Comparison of ENCODE assay signal across 8 mouse cellular contexts in genomic region chr13:73603046-73603445, GRCm38 (mm10). TPM values are rescaled to one million over a fixed set of nuclear protein-coding genes. Genes with fewer than 3 reads are reported as not detected.
DNase-seq lines count a peak whose midpoint lies in the region; ATAC-seq and TF ChIP-seq lines count a peak whose summit lies in the region.

No protein-coding gene starts in this region.

- no peak for TF ChIP-seq POLR2A in liver, adult 2 months (IDR thresholded peaks at IDR 0.05; ENCODE audit: extremely low read depth, insufficient read depth, low read length)

- no peaks in the 10 kb centered on the region for H3K9me3 ChIP-seq in embryonic facial prominence, embryonic 10.5 days
- H3K9me3 ChIP-seq in intestine, embryonic 14.5 days (ENCODE audit: control insufficient read depth, low read length): no peaks in the 10 kb centered on the region
- no peaks in the 10 kb centered on the region for H3K9me3 ChIP-seq in neural tube, embryonic 12.5 days

- DNase-seq in liver, adult 2 months (ENCODE audit: extremely low read depth, low read depth, low spot score): no peak
- DNase-seq in liver: no peak
- DNase-seq in embryonic facial prominence, embryonic 10.5 days (ENCODE audit: low spot score): peak; percentile 11
- DNase-seq in intestine, embryonic 14.5 days (ENCODE audit: low spot score): peak; percentile 56
- no peak for DNase-seq in adrenal gland, postnatal 4 days (ENCODE audit: low spot score in 2 of 2)
- no peak for DNase-seq in yolk sac, embryonic 10.5 days (ENCODE audit: low spot score)
- no peak for DNase-seq in kidney, postnatal 14 days

- no peak overlapping the region for H3K27ac ChIP-seq in liver, adult 2 months (replicated peaks; ENCODE audit: insufficient read depth, low read depth, low read length)
- H3K27ac ChIP-seq in embryonic facial prominence, embryonic 10.5 days (replicated peaks): peak overlapping the region; percentile 91; the same call in 1 of the 2 replicates
- H3K27ac ChIP-seq in intestine, embryonic 14.5 days (ENCODE audit: low read depth): no peak overlapping the region
- H3K27ac ChIP-seq in neural tube, embryonic 12.5 days: no peak overlapping the region

- H3K4me2 ChIP-seq in intestine, embryonic 14.5 days (ENCODE audit: low read length): peak overlapping the region; percentile 97
- peak overlapping the region; percentile 97 for H3K4me2 ChIP-seq in neural tube, embryonic 12.5 days (replicated peaks)

- H3K79me2 ChIP-seq in liver, adult 2 months (ENCODE audit: control insufficient read depth, insufficient read depth, low read length): peaks cover 7% of the 10 kb centered on the region; the same call in 1 of the 2 replicates

- ATAC-seq in intestine, embryonic 14.5 days (replicated peaks; ENCODE audit: low FRiP score, low TSS enrichment, low read depth): no peak
- ATAC-seq in neural tube, embryonic 12.5 days (ENCODE audit: low FRiP score, low read depth): 0 out of 2 replicates have a peak, but pooled peaks have one; percentile 17

- TF ChIP-seq CTCF in liver, adult 2 months (IDR thresholded peaks at IDR 0.05; ENCODE audit: low read depth, low read length): no peak

- H3K27me3 ChIP-seq in liver, adult 2 months (ENCODE audit: control insufficient read depth, insufficient read depth, low read length): no peaks in the 10 kb centered on the region
- H3K27me3 ChIP-seq in embryonic facial prominence, embryonic 10.5 days (replicated peaks; ENCODE audit: low read depth, poor library complexity, severe bottlenecking): no peaks in the 10 kb centered on the region
- H3K27me3 ChIP-seq in intestine, embryonic 14.5 days (replicated peaks; ENCODE audit: control insufficient read depth, insufficient read depth, low read length): no peaks in the 10 kb centered on the region
- 0 out of 2 replicates have a peak, but pooled peaks cover 2% of the 10 kb centered on the region for H3K27me3 ChIP-seq in neural tube, embryonic 12.5 days (replicated peaks)

- 0 out of 2 replicates have a peak overlapping the region, but pooled peaks have one; percentile 6 for H3K9ac ChIP-seq in liver, adult 2 months (ENCODE audit: low read depth, low read length)
- peak overlapping the region; percentile 67 for H3K9ac ChIP-seq in intestine, embryonic 14.5 days (ENCODE audit: low read length)
- H3K9ac ChIP-seq in neural tube, embryonic 12.5 days: peak overlapping the region; percentile 79

- H3K36me3 ChIP-seq in liver, adult 2 months (ENCODE audit: control insufficient read depth, insufficient read depth, low read length): peaks cover 18% of the 10 kb centered on the region; the same call in 1 of the 2 replicates
- peaks cover 21% of the 10 kb centered on the region for H3K36me3 ChIP-seq in embryonic facial prominence, embryonic 10.5 days (replicated peaks)
- peaks cover 21% of the 10 kb centered on the region for H3K36me3 ChIP-seq in intestine, embryonic 14.5 days (ENCODE audit: control insufficient read depth, insufficient read depth, low read length)
- H3K36me3 ChIP-seq in neural tube, embryonic 12.5 days: peaks cover 20% of the 10 kb centered on the region

- H3K4me1 ChIP-seq in liver, adult 2 months (ENCODE audit: control insufficient read depth, insufficient read depth, low read length): peaks cover 8% of the 10 kb centered on the region
- H3K4me1 ChIP-seq in embryonic facial prominence, embryonic 10.5 days: peaks cover 23% of the 10 kb centered on the region
- peaks cover 14% of the 10 kb centered on the region for H3K4me1 ChIP-seq in intestine, embryonic 14.5 days (replicated peaks; ENCODE audit: control insufficient read depth, insufficient read depth, low read length)
- peaks cover 13% of the 10 kb centered on the region for H3K4me1 ChIP-seq in neural tube, embryonic 12.5 days

- 57% methylated on average over 4 of the region's 4 CpGs for WGBS in liver, adult 2 months
- 53% methylated on average over 4 of the region's 4 CpGs for WGBS in embryonic facial prominence, embryonic 10.5 days
- WGBS in intestine, embryonic 14.5 days: 45% methylated on average over 4 of the region's 4 CpGs
- 61% methylated on average over 4 of the region's 4 CpGs for whole genome bisulfite sequencing in neural tube, embryonic 12.5 days

- peak overlapping the region; percentile 93 for H3K4me3 ChIP-seq in liver, adult 2 months (ENCODE audit: insufficient read depth, low read depth, low read length)
- peak overlapping the region; percentile 92 for H3K4me3 ChIP-seq in embryonic facial prominence, embryonic 10.5 days
- H3K4me3 ChIP-seq in intestine, embryonic 14.5 days (ENCODE audit: low read depth, low read length): peak overlapping the region; percentile 86
- H3K4me3 ChIP-seq in neural tube, embryonic 12.5 days: peak overlapping the region; percentile 90

RNA-seq across cellular contexts. Expression of gene Clptm1l, which starts 0.8 kb away (rescaled TPM):
- 95.1 and 108 TPM in 2 replicates for total RNA-seq in liver, adult 2 months (2014; rRNA removed)
- 116 and 138 TPM in 2 replicates for polyA plus RNA-seq in liver, adult 2 months (2012; rRNA removed)
- polyA plus RNA-seq in embryonic facial prominence, embryonic 10.5 days (2016; fragmentation: Nextera tagmentation; extraction: Ambion mirVana): 98.9 and 103 TPM in 2 replicates
- 130 and 141 TPM in 2 replicates for polyA plus RNA-seq in intestine, embryonic 14.5 days (2014; fragmentation: Nextera tagmentation; extraction: Ambion mirVana)
- polyA plus RNA-seq in neural tube, embryonic 12.5 days (2016; fragmentation: Nextera tagmentation; extraction: Ambion mirVana): 124 and 134 TPM in 2 replicates
- total RNA-seq in adrenal gland, postnatal 4 days (2021): 100 to 1,000 TPM; 123 to 130 TPM

RNA-seq across cellular contexts. Expression of gene Tert, which starts 23.7 kb away (rescaled TPM):
- total RNA-seq in liver, adult 2 months (2014; rRNA removed): 7.0 and 8.5 TPM in 2 replicates
- 13.1 and 16.5 TPM in 2 replicates for polyA plus RNA-seq in liver, adult 2 months (2012; rRNA removed)
- polyA plus RNA-seq in embryonic facial prominence, embryonic 10.5 days (2016; fragmentation: Nextera tagmentation; extraction: Ambion mirVana): 9.2 and 10.4 TPM in 2 replicates
- polyA plus RNA-seq in intestine, embryonic 14.5 days (2014; fragmentation: Nextera tagmentation; extraction: Ambion mirVana): 4.5 and 5.0 TPM in 2 replicates
- polyA plus RNA-seq in neural tube, embryonic 12.5 days (2016; fragmentation: Nextera tagmentation; extraction: Ambion mirVana): 5.6 and 6.1 TPM in 2 replicates
- total RNA-seq in adrenal gland, postnatal 4 days (2021): 1 to 10 TPM; 9.3 to 9.7 TPM

Comparison
In these comparisons a context has a peak if more than half of its experiments do, and no peak if none do; other contexts are left out.
1. DNase-seq: peak in embryonic facial prominence, embryonic 10.5 days (single experiment) and intestine, embryonic 14.5 days (single experiment); none in liver, adult 2 months (single experiment), liver (single experiment), adrenal gland, postnatal 4 days (0 of 2), yolk sac, embryonic 10.5 days (single experiment) and kidney, postnatal 14 days (single experiment).
2. H3K9ac ChIP-seq: peak in every context shown above with its lines; median percentile 79 in neural tube, embryonic 12.5 days; 67 in intestine, embryonic 14.5 days; 6 in liver, adult 2 months.
3. Peak in every context shown above with its lines, with median percentiles within 50 percentile points of each other: H3K4me3 ChIP-seq.